Mouse (Mus musculus): ENCODE measurements around the gene Fam178b.

DNA sequence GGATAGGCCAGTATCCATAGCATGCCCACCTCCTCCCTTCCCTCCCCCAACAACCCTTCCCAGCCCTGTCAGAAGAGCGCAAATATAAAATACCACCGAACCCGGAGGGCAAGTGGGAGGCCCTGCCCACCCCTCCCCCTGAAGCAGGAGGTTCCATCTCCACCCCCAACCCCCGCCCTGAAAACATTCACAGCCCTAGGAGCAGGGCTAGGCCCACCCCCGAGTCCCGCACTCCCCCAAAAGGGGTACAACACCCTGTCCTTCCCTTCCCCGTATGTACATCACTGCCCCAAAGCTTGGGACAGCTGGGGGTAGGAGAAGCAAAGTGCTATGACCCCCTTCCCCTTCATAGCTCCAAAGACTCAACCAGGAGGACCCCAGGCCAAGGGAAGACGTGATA lies 134.2 kb downstream of the Fam178b start:
- TF ChIP-seq CTCF (IDR thresholded peaks at IDR 0.05; ENCODE audit: low read depth) (no peak), EP300 (IDR thresholded peaks at IDR 0.05; ENCODE audit: low read depth) (no peak)
